Mouse (Mus musculus): ENCODE data around the gene Zbtb34. TPM values are rescaled to one million over a fixed set of nuclear protein-coding genes. Genes with fewer than 3 reads are reported as not detected.

The Zbtb34 gene
- total RNA-seq, 2 experiments from 2014 or later = 3.5 to 13.7 TPM

- no peak for ATAC-seq (replicated peaks; ENCODE audit: low FRiP score, low TSS enrichment, poor library complexity, severe bottlenecking)
Measured at GRCm38 (mm10) chr2:33361139-33361716, 69.9 kb downstream of the Zbtb34 start.

DNA sequence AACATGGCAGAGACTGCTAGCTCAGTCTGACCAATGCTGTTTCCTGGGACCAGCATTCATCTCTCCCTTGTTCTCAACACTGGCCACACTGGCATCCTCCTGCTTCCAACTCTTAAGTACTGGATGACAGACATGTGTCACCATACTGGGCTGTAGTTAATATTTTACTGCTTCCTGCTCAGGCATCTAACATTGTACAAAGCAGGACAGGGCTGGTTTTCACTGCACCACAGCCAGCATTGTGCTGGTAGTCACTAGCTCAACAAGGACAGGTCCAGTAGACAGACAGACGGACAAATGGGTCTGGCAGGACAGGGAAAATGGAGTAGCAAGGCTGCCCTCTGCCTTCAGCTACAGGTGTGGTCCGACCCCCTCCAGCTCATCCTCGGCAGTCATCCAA, 70.6 kb downstream of the Zbtb34 start:
- ATAC-seq (replicated peaks; ENCODE audit: low FRiP score, low TSS enrichment, poor library complexity, severe bottlenecking) = no peak

GRCm38 (mm10) chr2:33359184-33359583, 71.9 kb downstream of the Zbtb34 start:
- ATAC-seq (replicated peaks; ENCODE audit: low FRiP score, low TSS enrichment, poor library complexity, severe bottlenecking) = no peak

DNA sequence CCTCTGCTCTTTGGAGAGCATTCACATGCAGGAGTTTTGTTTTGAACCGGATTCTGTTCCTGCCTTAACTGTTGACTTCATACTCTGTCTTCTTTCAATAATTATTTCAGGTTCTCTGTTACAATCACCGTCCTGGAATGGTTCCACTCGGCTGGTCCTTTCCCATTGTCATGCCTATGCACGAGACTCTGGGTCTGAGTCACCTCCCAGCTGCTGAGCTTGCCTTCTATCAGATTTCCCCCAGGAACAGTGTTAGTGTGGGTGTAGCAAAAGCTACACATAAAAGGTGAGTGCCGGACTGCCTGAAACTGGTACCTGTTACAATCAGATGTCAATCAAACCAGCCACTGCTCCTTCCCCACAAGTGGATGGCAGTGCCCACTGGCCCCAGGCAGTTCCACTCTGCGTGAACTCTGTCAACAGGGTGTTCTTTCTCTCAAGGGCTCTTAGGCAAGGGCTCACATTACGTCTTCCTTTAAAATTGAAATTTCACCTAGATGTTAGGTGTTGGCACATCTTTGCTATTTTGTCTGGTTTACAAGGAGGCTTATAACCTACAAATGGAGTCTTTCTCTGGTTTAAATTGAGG, 73.8 kb downstream of the Zbtb34 start:
- ATAC-seq (replicated peaks; ENCODE audit: low FRiP score, low TSS enrichment, poor library complexity, severe bottlenecking) = no peak

Other genes with a start within 250 kb of the Zbtb34 start
- not detected in 2 replicates for gene Angptl2, start 215.3 kb downstream of the Zbtb34 start, total RNA-seq (2014; fragmentation: Nextera tagmentation)
- 0.72 and 0.89 TPM in 2 replicates for gene Angptl2, start 215.3 kb downstream of the Zbtb34 start, total RNA-seq (2017)
- gene Ralgps1, start 59.8 kb downstream of the Zbtb34 start, total RNA-seq (2014; fragmentation: Nextera tagmentation) = 1.9 and 3.0 TPM in 2 replicates
- gene Ralgps1, start 59.8 kb downstream of the Zbtb34 start, total RNA-seq (2017) = 0.66 and 0.76 TPM in 2 replicates
- 12.0 and 12.4 TPM in 2 replicates for gene Zbtb43, start 37.2 kb upstream of the Zbtb34 start, total RNA-seq (2014; fragmentation: Nextera tagmentation)
- gene Zbtb43, start 37.2 kb upstream of the Zbtb34 start, total RNA-seq (2017) = 13.3 and 17.8 TPM in 2 replicates
- gene Lmx1b, start 209.2 kb upstream of the Zbtb34 start, total RNA-seq (2014; fragmentation: Nextera tagmentation) = not detected in 2 replicates
- not detected in 2 replicates for gene Lmx1b, start 209.2 kb upstream of the Zbtb34 start, total RNA-seq (2017)